Mouse (Mus musculus) skeletal muscle tissue, adult 2 months (tissue): Measurements from ENCODE around the gene Tmem248.

Experiments used
- DNase-seq: peaks from one replicate; pipeline ENCODE4 v3.0.0-alpha.2; 2012; ENCODE audit warnings: low read depth, low spot score

Gene Tmem248

DNA sequence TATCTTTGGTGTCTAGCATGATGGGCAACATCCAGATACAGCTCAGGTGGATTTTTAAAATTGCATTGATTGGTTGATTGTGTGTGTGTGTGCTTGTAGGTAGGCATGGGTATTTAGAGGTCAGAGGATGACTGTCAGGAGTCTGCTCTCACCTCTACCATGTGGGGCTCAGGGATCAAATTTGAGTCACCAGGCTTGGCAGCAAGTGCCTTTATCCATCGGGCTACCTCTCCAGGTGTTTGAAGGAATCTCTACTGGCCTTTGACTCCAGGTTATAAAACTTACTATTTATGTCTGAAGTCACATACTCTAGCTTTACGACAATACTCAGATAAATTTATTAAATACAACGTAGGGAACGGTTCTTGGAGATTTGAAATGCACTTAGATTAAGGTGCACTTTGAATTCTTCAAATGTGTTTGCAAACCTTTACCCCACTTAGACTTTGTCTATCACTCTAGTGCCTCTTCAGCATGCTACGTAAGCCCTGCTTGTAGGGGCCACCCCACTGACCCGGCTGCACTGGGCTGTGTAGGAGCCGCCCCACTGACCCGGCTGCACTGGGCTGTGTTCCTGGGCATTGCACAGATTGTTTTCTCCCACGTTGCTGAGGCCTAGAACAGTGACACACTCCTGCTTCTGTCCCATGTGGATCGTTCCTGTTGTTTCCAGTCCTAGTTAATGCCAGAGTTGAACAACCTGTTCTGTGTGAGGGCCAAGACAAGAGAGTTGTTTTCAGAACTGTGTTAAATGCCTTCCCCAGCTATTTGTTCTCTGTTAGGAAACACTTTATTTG is 16.4 kb upstream of the Tmem248 start:
- DNase-seq = no peak

- DNase-seq = no peak
Measured at GRCm38 (mm10) chr5:130203948-130204347, 12.9 kb upstream of the Tmem248 start.

DNA sequence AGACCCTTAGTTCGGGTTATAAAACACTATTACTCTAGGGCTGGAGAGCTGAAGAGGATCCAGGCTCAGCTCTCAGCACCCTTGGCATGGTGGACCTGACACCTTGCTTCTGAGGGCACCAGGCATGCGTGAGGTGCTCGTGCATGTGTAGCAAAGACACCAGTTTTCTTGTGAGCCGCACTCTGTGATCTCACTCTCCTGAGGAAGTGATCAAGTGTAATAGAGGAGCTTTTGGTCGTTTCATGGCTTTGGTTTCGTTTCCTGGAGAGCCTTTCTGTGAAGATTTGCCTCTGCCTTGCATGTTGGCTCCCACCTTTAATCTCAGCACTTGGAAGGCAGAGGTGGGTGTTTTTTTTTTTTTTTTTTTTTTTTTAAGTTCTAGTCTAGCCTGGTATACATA is 12.3 kb upstream of the Tmem248 start:
- DNase-seq = no peak

DNA sequence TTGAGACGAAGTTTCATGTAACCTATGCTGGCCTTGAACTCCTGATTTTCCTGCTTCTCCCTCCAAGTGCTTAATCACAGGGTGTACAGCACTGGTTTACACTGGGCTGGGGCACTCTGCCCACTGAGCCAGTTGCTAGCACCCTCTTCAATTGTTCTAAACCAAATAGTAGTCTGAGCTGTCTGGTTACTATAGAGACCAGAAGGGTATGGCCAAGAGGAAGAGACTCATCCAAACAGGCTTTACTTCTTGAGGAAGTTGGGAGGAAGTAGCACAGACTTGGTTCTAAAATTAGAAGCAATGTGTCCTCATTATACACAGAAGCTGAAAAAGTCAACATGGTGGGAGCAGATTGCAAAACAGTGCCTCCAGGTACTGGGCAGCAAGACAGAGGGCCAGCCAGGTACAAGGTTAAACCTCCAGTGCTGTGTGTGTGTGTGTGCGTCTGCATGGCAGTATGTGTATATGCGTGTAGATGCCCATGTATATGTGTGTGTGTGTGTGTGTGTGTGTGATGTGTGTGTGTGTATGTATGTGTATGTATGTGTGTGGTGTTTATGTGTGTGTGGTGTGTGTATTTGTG is 11.3 kb upstream of the Tmem248 start:
- no peak for DNase-seq

DNA sequence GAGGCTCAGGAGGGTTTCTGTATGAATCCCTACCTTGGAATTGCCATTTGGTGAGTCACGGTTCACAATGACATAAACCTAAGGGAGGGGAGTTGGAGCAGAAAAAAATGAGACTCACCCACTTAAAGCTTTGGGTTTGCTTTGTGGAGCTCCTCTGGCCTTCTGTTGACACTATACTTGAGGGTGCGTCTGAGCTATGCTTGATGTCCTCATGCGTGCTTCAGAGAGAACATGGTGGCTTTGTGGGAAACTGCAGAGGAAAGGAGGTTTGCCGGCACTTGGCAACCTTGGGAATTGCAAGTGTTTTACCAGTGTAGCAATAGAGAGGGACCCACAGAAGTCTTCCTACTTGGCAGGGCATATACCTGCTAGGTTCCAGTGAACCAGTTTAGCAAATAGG is 9.6 kb upstream of the Tmem248 start:
- DNase-seq = no peak

GRCm38 (mm10) chr5:130212956-130213355 is 3.9 kb upstream of the Tmem248 start:
- no peak for DNase-seq

GRCm38 (mm10) chr5:130217406-130217805 is 525 bp downstream of the Tmem248 start:
- no peak for DNase-seq

- no peak for DNase-seq
Measured at GRCm38 (mm10) chr5:130218336-130218735, 1.5 kb downstream of the Tmem248 start.

GRCm38 (mm10) chr5:130221316-130221715 is 4.4 kb downstream of the Tmem248 start:
- DNase-seq = no peak

DNA sequence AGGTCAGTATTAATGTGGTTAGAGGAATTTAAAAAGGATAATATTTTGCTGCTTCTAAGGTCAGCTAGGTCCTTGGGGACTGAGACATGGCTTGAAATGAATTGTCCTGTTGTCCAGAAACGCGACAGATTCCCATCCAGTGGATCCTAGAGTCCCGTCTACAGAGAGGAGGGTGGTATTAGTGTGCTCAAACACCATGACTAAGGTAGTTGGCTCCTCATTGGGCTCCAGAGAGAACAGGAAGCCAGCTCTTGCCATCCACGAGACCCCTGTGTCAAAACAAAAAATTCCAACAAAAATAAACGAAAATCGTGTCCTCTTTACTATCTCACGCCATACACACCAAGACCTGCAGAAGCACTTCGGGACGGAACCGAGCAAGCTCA is 4.9 kb downstream of the Tmem248 start:
- DNase-seq = no peak

- DNase-seq = peak; percentile 83
Measured at GRCm38 (mm10) chr5:130222146-130223004, 5.5 kb downstream of the Tmem248 start.

DNA sequence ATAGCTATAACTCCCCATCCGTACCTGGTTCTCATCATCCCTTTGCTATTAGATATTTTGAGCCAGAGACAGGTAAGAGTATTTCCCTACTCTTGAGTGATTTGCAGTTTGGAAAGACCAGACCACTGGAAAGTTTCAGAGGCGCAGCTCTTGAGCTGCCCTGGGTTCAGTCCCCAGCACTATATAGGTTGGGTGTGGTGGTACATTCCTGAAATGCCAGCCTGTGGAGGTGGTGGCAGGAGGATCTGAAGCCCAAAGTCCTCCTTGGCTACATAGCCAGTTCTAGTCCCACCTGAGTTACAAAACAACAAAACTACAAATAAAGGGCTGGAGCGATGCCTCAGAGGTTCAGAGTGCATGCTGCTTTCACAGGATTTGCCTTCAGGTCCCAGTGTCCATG is 9.9 kb downstream of the Tmem248 start:
- no peak for DNase-seq

GRCm38 (mm10) chr5:130228120-130228519 is 11.2 kb downstream of the Tmem248 start:
- no peak for DNase-seq

- DNase-seq = no peak
Measured at GRCm38 (mm10) chr5:130236302-130236701, 19.4 kb downstream of the Tmem248 start.

- DNase-seq = no peak
Measured at GRCm38 (mm10) chr5:130239236-130239635, 22.4 kb downstream of the Tmem248 start.

DNA sequence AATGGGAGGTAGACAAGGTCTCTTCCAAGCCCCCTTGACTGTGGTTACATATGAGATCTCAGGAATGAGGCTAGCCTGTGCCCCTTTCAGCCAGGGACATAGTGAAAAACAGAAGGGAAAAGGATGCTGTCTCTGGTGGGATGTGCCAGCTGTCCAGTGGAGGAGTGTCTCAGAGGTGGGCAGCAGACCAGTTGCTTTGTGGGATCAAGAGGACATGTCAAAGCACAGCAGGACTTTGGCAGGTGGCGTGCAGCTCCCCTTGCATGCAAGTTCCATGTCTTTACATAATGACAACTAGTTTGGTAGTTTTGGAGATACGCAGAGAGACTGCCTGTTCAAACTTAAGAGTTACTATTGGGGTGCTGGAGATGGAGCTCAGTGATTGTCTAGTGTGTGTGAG is 23.0 kb downstream of the Tmem248 start:
- DNase-seq = no peak

- no peak for DNase-seq
Measured at GRCm38 (mm10) chr5:130241426-130241825, 24.5 kb downstream of the Tmem248 start.

GRCm38 (mm10) chr5:130247823-130248222 is 30.9 kb downstream of the Tmem248 start:
- no peak for DNase-seq

- peak; percentile 32 for DNase-seq
Measured at GRCm38 (mm10) chr5:130254164-130255016, 37.5 kb downstream of the Tmem248 start.

DNA sequence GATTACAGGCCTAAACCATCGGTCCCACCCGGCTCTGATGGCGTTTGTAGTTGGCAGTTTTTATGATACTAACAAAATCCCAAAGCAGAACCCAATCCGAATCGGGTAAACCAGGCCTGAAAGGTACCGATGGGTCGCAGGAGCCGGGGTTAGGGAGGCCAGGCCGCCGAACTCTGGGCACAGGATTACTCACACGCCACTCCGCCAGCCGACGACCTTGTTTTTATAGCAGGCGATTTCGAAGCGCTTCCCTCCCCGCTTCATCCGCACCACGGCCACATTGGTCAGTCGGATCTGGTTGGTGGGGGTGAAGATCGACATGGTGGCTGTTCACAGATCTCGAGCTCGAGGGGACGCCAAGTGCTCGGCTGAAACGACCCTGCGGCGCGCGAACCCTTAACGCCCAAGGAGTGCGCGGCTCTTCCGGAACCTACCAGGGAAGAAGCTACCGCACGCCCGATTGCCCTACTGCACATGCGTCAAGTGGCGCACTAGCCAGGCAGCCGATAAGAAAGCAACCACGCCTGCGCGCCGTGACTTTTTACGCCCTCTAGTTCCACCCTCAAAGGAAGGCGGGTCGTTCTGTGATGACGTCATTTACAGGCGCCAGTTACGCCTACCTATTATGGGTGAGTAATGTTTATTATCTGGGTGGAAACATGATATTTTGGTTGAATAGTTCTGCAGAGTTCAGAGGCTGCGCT is 38.3 kb downstream of the Tmem248 start, which contains the start of the genes Sbds and Tyw1:
TSS of gene Sbds (minus strand) at position 514 of the 704 bp plus-strand sequence.
TSS of gene Tyw1 (plus strand) at position 603 of the 704 bp plus-strand sequence.
- peak; percentile 99 for DNase-seq
